Mouse (Mus musculus): ENCODE measurements around the gene Ntf3.

Gene Ntf3

GRCm38 (mm10) chr6:126159279-126160066 lies 7.2 kb downstream of the Ntf3 start:
- no peak for DNase-seq (ENCODE audit: low read depth, low spot score)

GRCm38 (mm10) chr6:126155928-126156327 lies 10.8 kb downstream of the Ntf3 start:
- no peak for DNase-seq (ENCODE audit: low read depth, low spot score)

DNA sequence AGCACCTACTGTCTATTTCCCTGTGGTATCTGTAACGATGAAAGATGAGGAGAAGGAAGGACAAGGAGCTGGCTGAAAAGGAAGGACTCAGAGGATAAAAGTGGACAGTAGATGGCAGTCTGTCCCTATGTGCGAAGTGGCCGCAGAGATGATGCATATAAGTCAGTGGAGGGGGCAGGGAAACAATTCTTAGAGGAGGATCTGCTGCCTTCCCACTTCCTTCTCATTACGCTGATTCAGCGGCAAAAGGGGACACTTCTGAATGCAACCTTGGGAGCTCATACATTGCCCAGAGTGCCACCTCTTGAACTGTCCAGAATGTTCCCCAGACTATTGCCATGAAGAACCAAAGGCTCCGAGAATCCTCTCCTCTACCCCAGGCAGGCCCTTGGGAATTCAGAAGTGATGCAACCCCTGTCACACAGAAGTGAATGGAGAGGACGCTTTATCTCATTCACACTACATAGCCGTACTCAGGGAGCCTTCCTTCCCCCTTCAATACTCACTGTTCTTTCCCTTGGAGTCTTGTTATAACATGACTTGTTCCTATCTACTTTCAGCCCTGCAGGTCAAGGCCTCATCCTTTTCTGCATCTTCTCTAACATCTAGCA lies 12.2 kb downstream of the Ntf3 start:
- DNase-seq (ENCODE audit: low read depth, low spot score): no peak

DNA sequence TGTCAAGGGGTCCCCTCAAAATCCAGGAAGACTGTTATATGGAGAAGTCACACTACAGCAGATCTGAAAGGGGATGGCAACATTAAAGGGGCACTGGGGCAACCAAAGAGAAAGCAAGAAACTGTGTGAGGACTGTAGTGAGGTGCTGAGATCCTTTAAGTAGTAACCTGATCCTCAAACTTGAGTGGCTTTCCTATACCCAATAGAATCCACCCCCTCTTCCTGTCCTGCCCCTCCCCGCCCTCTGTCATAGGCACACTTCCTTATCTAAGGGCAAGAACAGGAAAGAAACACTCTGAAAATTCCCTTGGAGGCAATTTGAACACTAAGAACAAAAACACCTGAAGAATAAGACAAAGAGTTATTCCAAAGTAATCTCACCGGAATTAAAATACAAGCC lies 13.6 kb downstream of the Ntf3 start:
- no peak for DNase-seq (ENCODE audit: low read depth, low spot score)

DNA sequence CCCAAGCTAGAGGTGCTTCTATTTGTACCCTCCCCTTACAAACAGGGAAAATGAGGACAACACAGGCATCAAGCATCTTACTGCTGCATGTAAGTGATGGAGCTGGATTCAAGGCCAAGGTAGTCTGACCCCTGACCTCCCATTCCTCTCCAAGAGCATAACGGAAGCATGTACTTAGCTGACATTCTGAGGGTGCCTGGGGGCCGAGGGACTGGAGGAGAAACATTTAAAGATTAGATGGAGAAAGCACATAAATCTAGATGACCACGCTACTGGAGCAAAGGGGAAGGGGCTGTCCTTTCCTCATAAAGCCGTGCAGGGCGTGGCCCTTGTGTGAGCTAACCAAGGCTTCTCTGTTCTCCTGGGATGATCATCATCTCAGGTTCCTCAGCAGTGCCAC lies 23.1 kb downstream of the Ntf3 start:
- DNase-seq (ENCODE audit: low read depth, low spot score): no peak

GRCm38 (mm10) chr6:126142741-126143140 lies 24.0 kb downstream of the Ntf3 start:
- DNase-seq (ENCODE audit: low read depth, low spot score): no peak

DNA sequence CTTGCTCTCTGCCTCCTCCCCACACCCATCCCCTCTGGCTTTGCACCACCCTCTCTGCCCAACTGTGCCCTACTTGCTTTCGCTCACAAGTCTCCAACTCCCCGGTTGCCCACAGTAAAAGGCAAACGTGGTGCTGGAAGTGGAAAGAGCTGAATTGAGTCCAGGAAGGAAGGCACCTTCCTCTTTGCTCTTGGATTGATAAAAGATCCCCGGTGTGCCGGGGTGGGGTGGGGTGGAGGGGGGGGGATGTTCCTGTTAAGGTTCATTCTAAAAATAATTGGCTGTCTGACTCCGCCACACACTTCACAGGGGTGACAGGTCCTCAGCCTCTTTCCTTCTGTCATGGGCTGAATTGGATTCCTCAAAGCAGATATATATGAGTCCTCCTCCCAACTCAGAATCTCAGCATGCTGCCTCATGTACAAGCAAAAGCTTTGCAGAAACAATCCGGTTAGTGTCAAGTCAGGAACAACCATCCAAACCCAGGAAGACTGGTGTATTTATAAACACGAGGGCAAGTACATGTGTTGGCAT lies 24.6 kb downstream of the Ntf3 start:
- no peak for DNase-seq (ENCODE audit: low read depth, low spot score)

GRCm38 (mm10) chr6:126141472-126141871 lies 25.2 kb downstream of the Ntf3 start:
- no peak for DNase-seq (ENCODE audit: low read depth, low spot score)

DNA sequence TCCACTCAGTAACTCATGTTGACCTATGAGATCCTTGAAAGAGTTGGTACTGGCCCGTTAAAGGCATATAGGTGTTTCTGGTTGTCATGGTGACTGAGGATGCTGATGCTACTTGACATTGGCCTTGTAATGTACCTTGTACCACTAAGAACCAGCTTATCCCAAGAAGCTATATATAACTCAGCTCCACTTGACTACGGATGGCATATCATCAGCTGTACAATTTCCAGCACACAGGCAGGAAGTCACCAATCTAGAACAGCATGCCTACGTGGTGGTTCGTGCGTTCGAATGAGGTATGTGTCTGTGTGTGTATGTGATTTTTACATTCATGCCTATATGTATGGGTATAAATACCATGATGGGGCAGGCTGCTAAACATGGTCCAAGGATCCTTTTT lies 25.7 kb downstream of the Ntf3 start:
- DNase-seq (ENCODE audit: low read depth, low spot score): no peak

DNA sequence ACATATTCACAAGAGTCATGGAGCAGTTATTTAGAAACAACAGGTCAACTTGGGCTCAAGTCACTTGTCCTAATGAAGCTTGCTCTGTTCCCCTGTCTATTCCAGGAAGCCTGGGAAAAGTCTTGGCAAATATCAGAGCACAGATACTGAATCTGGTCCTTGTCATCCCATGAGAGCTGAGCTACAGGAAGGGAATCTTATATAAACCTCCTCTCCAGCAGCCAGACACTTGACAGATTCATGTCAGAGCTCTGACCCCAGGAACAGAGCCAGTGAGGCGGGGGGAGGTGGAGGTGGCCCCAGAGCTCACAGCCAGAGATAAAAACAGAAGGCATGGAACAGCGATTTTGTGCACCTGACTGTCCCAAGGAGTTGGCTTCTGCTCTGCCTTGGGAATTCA lies 26.3 kb downstream of the Ntf3 start:
- no peak for DNase-seq (ENCODE audit: low read depth, low spot score)

GRCm38 (mm10) chr6:126134155-126134906 lies 32.4 kb downstream of the Ntf3 start:
- peak; percentile 59 for DNase-seq (ENCODE audit: low read depth, low spot score)

DNA sequence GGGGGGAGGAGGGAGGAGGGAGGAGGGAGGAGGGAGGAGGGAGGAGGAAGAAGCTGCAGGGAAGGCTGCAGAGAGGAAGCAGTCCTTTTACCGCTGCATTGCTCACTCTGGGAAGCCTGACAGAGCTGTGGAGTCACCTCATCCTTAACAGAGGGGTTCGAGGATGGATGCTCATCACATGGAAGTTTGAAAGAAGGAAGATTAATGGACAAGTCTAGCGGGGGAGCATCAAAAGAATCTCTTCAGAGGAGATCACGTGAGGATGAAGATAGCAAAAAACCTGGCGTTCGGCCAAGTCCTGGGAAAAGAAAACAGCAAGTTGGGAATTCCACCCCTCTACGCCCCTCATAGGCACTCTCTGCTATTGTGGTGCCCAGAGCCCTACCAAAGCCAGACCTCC lies 38.5 kb downstream of the Ntf3 start:
- peak; percentile 67 for DNase-seq (ENCODE audit: low read depth, low spot score)

DNA sequence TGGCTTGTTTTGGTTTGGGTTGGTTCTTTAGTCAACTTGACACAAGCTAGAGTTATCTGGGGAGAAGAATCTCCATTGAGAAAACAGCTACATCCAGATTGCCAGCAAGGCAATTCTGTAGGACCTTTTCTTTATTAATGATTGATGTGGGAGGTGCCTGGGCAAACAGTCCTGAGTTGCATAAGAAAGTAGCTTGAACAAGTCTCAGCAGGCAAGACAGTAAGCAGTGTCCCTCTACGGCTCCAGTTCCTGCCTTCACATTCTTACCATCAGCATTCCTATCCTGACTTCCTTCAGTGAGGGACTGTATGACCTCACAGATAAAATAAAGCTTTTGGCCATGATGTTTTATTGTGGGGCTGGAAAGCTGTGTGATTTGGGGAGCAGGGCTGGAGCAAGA lies 48.5 kb downstream of the Ntf3 start:
- DNase-seq (ENCODE audit: low read depth, low spot score): no peak

GRCm38 (mm10) chr6:126117191-126117590 lies 49.5 kb downstream of the Ntf3 start:
- no peak for DNase-seq (ENCODE audit: low read depth, low spot score)

- DNase-seq (ENCODE audit: low read depth, low spot score): peak; percentile 69
Observed at GRCm38 (mm10) chr6:126114934-126115633, 51.6 kb downstream of the Ntf3 start.

DNA sequence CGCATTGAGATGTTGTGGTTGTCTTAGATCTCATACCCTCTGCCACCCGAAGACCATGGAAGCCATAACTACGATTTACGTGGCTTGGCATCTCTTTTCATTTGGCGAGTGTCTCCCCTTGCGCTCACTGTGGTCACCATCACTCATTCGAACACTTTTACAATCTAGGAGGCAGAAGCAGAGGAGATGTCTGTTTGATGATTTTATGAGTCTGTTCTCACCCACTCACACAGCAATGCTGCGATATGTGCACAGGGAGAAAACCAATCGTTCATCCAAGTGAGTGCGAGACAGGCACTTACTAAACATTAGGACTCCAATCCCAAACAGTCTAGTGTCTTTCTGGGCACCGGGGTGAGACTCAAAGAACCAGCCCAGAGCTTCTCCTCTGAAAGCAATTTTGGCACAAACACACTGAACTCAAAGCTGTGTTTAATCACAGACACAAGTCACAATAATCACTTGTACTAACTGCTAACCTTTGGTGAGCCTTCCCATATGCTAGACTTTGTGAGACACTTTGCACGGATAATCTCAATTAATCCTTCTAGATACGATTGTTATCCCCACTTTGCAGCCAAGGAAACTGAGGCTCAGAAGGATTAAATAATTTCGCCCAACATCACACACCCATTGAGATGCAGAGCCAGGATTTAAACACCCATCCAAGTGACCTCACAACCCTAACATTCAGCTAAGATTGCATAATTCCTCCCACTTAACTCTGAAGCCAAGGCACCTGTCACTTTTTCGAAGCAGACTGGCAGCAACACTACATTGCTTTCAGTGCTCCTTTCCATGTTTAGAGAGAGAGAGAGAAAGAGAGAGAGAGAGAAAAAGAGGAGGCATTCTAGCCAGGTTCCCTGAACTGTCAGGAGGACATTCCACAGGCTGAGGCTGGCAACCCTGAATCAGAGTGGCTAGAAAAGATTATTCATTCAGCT lies 55.5 kb downstream of the Ntf3 start:
- no peak for DNase-seq (ENCODE audit: low read depth, low spot score)

DNA sequence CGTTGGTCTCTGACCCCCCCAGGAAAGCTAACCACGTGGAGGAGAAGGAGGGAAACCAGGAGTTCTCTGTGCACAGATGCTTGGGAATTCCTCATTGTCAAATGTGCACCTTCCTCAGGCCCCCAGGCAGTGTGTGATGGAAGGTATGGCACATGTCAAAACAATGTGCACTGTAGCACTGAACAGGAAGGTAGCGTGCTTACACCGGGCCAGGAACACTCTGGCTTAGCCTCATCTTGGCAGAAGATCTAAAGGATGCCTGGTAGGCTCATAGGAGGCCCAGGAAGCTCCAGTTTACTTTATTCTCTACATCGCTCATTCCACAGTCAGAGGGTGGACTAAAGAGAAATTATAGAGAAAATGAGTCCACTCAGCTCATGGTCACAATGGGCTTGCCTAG lies 57.5 kb downstream of the Ntf3 start:
- DNase-seq (ENCODE audit: low read depth, low spot score): no peak

DNA sequence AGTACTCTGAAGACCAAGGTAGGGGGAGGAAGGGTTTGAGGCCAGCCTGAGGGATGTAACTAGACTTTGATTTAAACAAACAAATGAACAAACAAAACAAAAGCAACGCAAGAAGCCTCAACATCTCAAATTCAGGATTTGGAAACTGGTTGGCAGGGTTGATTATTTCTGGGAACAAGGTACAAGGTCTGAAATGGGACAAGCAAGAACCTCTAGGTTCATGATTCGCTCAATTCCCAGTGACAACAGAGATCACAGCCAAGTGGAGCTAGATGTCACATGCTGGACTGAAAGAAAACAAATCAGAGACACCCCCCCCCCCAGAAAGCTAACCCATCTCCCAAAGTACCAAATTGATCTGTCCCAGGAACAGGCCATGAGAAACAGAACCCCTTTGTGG lies 57.9 kb downstream of the Ntf3 start:
- no peak for DNase-seq (ENCODE audit: low read depth, low spot score)

GRCm38 (mm10) chr6:126107398-126107797 lies 59.3 kb downstream of the Ntf3 start:
- DNase-seq (ENCODE audit: low read depth, low spot score): no peak

DNA sequence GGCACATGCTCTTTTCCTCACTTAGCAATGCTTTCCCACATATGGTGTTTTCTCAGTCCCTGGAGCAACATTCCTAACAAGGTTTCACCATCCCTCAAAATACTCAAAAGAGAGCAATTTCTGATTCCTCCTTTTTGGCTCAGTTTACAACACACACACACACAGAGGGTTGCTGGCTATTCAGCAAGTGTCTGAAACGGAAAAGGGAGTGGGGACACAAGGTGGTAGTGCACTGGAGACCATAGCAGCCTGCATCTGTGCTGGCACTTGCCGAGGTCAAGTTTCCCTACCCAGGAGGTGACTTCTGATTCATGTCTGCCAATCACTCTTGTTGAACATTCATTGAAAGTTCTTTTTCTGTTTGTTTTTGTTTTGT lies 59.9 kb downstream of the Ntf3 start:
- no peak for DNase-seq (ENCODE audit: low read depth, low spot score)
